Mouse (Mus musculus) heart, embryonic 11.5 days (tissue): Measurements from ENCODE around the gene Top2a. TPM values are rescaled to one million over a fixed set of nuclear protein-coding genes. Genes with fewer than 3 reads are reported as not detected.

Experiments
- ATAC-seq: fragments of 200-750 bp; cut with Nextera tagmentation; replicated peaks from 2 replicates; pipeline ENCODE4 v1.8.0; 2017; ENCODE audit warnings: moderate library complexity; ENCODE audit not compliant: insufficient number of reproducible peaks, low FRiP score, low TSS enrichment
- H3K27ac ChIP-seq: fragments of 300-500 bp; sonication (generic); 2 replicates; pipeline ENCODE4 v1.5.1; 2014; ENCODE audit warnings: mild to moderate bottlenecking, low read depth, low read length
- H3K27me3 ChIP-seq: fragments of 300-500 bp; sonication (generic); 2 replicates; pipeline ENCODE4 v1.6.1; 2014; ENCODE audit warnings: mild to moderate bottlenecking, low read length, mixed read lengths; ENCODE audit not compliant: control insufficient read depth, insufficient read depth
- H3K36me3 ChIP-seq: fragments of 300-500 bp; sonication (generic); 2 replicates; pipeline ENCODE4 v1.6.1; 2014; ENCODE audit warnings: mild to moderate bottlenecking, low read length, moderate library complexity, mixed read lengths; ENCODE audit not compliant: control insufficient read depth, insufficient read depth
- H3K4me1 ChIP-seq: fragments of 300-500 bp; sonication (generic); 2 replicates; pipeline ENCODE4 v1.6.1; 2014; ENCODE audit warnings: low read length; ENCODE audit not compliant: control insufficient read depth, insufficient read depth
- H3K4me2 ChIP-seq: fragments of 300-500 bp; sonication (generic); 2 replicates; pipeline ENCODE4 v1.6.1; 2014; ENCODE audit warnings: mild to moderate bottlenecking, moderate library complexity
- H3K4me3 ChIP-seq: fragments of 300-500 bp; sonication (generic); 2 replicates; pipeline ENCODE4 v1.5.1; 2014; ENCODE audit warnings: low read depth, low read length
- H3K9ac ChIP-seq: fragments of 300-500 bp; sonication (generic); 2 replicates; pipeline ENCODE4 v1.6.1; 2014; ENCODE audit warnings: mild to moderate bottlenecking, low read depth, low read length, moderate library complexity
- H3K9me3 ChIP-seq: fragments of 300-500 bp; sonication (generic); replicated peaks from 2 replicates; pipeline ENCODE4 v1.6.1; 2016; ENCODE audit warnings: low read length; ENCODE audit not compliant: control insufficient read depth
- WGBS: fragments of 180-500 bp; shearing (Covaris S2); extraction: QIAGEN DNeasy Blood & Tissue Kit; methylation state at CpG from one replicate; pipeline ENCODE4 v1.1.7; 2014; ENCODE audit not compliant: insufficient replicate concordance; 5-methylcytosine and 5-hydroxymethylcytosine counted together
- polyA plus RNA-seq: library from polyadenylated mRNA; unstranded; fragments of >200 nt; fragmentation: Nextera tagmentation; extraction: Ambion mirVana; gene quantifications from 2 replicates; pipeline ENCODE4 v1.2.1, GENCODE M21; 2014

The Top2a gene
- polyA plus RNA-seq, 1 experiment from 2014 or later, result 220 TPM

- no peak for ATAC-seq
- Histone ChIP-seq H3K27me3 (no peaks in the 10 kb centered on the region), H3K36me3 (peaks cover 2% of the 10 kb centered on the region), H3K4me2 (peak overlapping the region; percentile 97), H3K9ac (peak overlapping the region; percentile 78), H3K27ac (peak overlapping the region; percentile 77), H3K9me3 (no peaks in the 10 kb centered on the region), H3K4me1 (peaks cover 72% of the 10 kb centered on the region), H3K4me3 (peak overlapping the region; percentile 65)
- 6% methylated on average over 18 of the region's 18 CpGs for WGBS
Observed at GRCm38 (mm10) chr11:98961051-98961592, 62.9 kb downstream of the Top2a start.

- peak; percentile 49 for ATAC-seq
- Histone ChIP-seq H3K27me3 (no peaks in the 10 kb centered on the region), H3K27ac (peak overlapping the region; percentile 77), H3K4me3 (peak overlapping the region; percentile 65), H3K9ac (peak overlapping the region; percentile 78), H3K4me2 (peak overlapping the region; percentile 97), H3K36me3 (peaks cover 2% of the 10 kb centered on the region), H3K4me1 (peaks cover 71% of the 10 kb centered on the region), H3K9me3 (no peaks in the 10 kb centered on the region)
- WGBS, result 1% methylated on average over 45 of the region's 53 CpGs
Observed at GRCm38 (mm10) chr11:98960313-98960906, 63.6 kb downstream of the Top2a start.

- peaks cover 71% of the 10 kb centered on the region for H3K4me1 ChIP-seq
- peak overlapping the region; percentile 78 for H3K9ac ChIP-seq
- ATAC-seq, result peak; percentile 13; the same call in 1 of the 2 replicates
- H3K27me3 ChIP-seq, result no peaks in the 10 kb centered on the region
- 1% methylated on average over 40 of the region's 43 CpGs for WGBS
- peak overlapping the region; percentile 77 for H3K27ac ChIP-seq
- H3K36me3 ChIP-seq, result no peaks in the 10 kb centered on the region; the same call in none of the 2 replicates
- peak overlapping the region; percentile 97 for H3K4me2 ChIP-seq
- peak overlapping the region; percentile 65 for H3K4me3 ChIP-seq
- no peaks in the 10 kb centered on the region for H3K9me3 ChIP-seq
Observed at GRCm38 (mm10) chr11:98959437-98960312, 64.3 kb downstream of the Top2a start.

- Histone ChIP-seq H3K4me3 (no peak overlapping the region), H3K27ac (no peak overlapping the region), H3K9me3 (no peaks in the 10 kb centered on the region), H3K9ac (no peak overlapping the region), H3K4me1 (peaks cover 64% of the 10 kb centered on the region), H3K27me3 (no peaks in the 10 kb centered on the region), H3K4me2 (no peak overlapping the region), H3K36me3 (peaks cover 4% of the 10 kb centered on the region)
- 65% methylated on average over 10 of the region's 10 CpGs for WGBS
- no peak for ATAC-seq
Observed at GRCm38 (mm10) chr11:98956340-98956739, 67.6 kb downstream of the Top2a start.

GRCm38 (mm10) chr11:98955707-98956235 is 68.2 kb downstream of the Top2a start:
- Histone ChIP-seq H3K27me3 (no peaks in the 10 kb centered on the region), H3K4me2 (no peak overlapping the region; the same call in 1 of the 2 replicates), H3K9me3 (no peaks in the 10 kb centered on the region), H3K4me1 (peaks cover 63% of the 10 kb centered on the region), H3K27ac (peak overlapping the region; percentile 78), H3K36me3 (peaks cover 4% of the 10 kb centered on the region), H3K4me3 (no peak overlapping the region), H3K9ac (no peak overlapping the region)
- no peak for ATAC-seq
- 25% methylated on average over 6 of the region's 7 CpGs for WGBS

- 17% methylated on average over 15 of the region's 17 CpGs for WGBS
- peak; percentile 14; the same call in 1 of the 2 replicates for ATAC-seq
- peaks cover 64% of the 10 kb centered on the region for H3K4me1 ChIP-seq
Observed at GRCm38 (mm10) chr11:98954801-98955706, 68.9 kb downstream of the Top2a start.

GRCm38 (mm10) chr11:98954373-98954772 is 69.6 kb downstream of the Top2a start:
- H3K9ac ChIP-seq, result peak overlapping the region; percentile 13; the same call in 1 of the 2 replicates
- WGBS, result 5% methylated on average over 10 of the region's 10 CpGs
- no peak overlapping the region for H3K4me3 ChIP-seq
- H3K27ac ChIP-seq, result peak overlapping the region; percentile 78
- ATAC-seq, result peak; percentile 55
- H3K27me3 ChIP-seq, result no peaks in the 10 kb centered on the region
- H3K9me3 ChIP-seq, result no peaks in the 10 kb centered on the region
- H3K4me2 ChIP-seq, result peak overlapping the region; percentile 47
- peaks cover 4% of the 10 kb centered on the region for H3K36me3 ChIP-seq
- peaks cover 64% of the 10 kb centered on the region for H3K4me1 ChIP-seq

More at GRCm38 (mm10) chr11:98954801-98955706, 68.9 kb downstream of the Top2a start:
- Histone ChIP-seq H3K27ac (peak overlapping the region; percentile 78), H3K9me3 (no peaks in the 10 kb centered on the region), H3K4me2 (peak overlapping the region; percentile 47), H3K4me3 (no peak overlapping the region; the same call in 1 of the 2 replicates), H3K9ac (no peak overlapping the region), H3K36me3 (peaks cover 4% of the 10 kb centered on the region), H3K27me3 (no peaks in the 10 kb centered on the region)
